Mouse (Mus musculus) lung, postnatal 4 days (tissue): ENCODE measurements around the gene Pcnx.

Source experiments
- DNase-seq, 2 experiments: peaks; one replicate each; pipeline ENCODE4 v3.0.0; 2021

The Pcnx gene

GRCm38 (mm10) chr12:81859351-81860307 is at the start of gene Pcnx:
Pcnx (plus strand) TSS chr12:81860023.
- DNase-seq = peak; percentile 92 to 93

GRCm38 (mm10) chr12:81810417-81810816 is 49.4 kb upstream of the Pcnx start:
- DNase-seq = no peak

GRCm38 (mm10) chr12:81814742-81815141 is 45.1 kb upstream of the Pcnx start:
- no peak for DNase-seq

GRCm38 (mm10) chr12:81816330-81817125 is 43.3 kb upstream of the Pcnx start:
- DNase-seq = peak in 1 of 2 experiments; percentile 15

- peak; percentile 23 to 30 for DNase-seq
Observed at GRCm38 (mm10) chr12:81817126-81817505, 42.7 kb upstream of the Pcnx start.

GRCm38 (mm10) chr12:81820700-81821099 is 39.1 kb upstream of the Pcnx start:
- no peak for DNase-seq

GRCm38 (mm10) chr12:81822176-81822575 is 37.6 kb upstream of the Pcnx start:
- no peak for DNase-seq

- DNase-seq = no peak
Observed at GRCm38 (mm10) chr12:81822778-81823480, 36.9 kb upstream of the Pcnx start.

GRCm38 (mm10) chr12:81828355-81828754 is 31.5 kb upstream of the Pcnx start:
- no peak for DNase-seq

GRCm38 (mm10) chr12:81832039-81832738 is 27.6 kb upstream of the Pcnx start:
- DNase-seq = no peak

- DNase-seq = no peak
Observed at GRCm38 (mm10) chr12:81833094-81833493, 26.7 kb upstream of the Pcnx start.

- peak in 1 of 2 experiments; percentile 31 for DNase-seq
Observed at GRCm38 (mm10) chr12:81836162-81836561, 23.7 kb upstream of the Pcnx start.

- DNase-seq = no peak
Observed at GRCm38 (mm10) chr12:81837463-81837862, 22.4 kb upstream of the Pcnx start.

- DNase-seq = no peak
Observed at GRCm38 (mm10) chr12:81839663-81840062, 20.2 kb upstream of the Pcnx start.

- no peak for DNase-seq
Observed at GRCm38 (mm10) chr12:81841046-81841445, 18.8 kb upstream of the Pcnx start.

GRCm38 (mm10) chr12:81843501-81843900 is 16.3 kb upstream of the Pcnx start:
- DNase-seq = no peak

GRCm38 (mm10) chr12:81844572-81844971 is 15.3 kb upstream of the Pcnx start:
- DNase-seq = no peak

- DNase-seq = peak; percentile 14 to 36
Observed at GRCm38 (mm10) chr12:81844981-81845380, 14.8 kb upstream of the Pcnx start.

GRCm38 (mm10) chr12:81849629-81850028 is 10.2 kb upstream of the Pcnx start:
- DNase-seq = peak; percentile 33 to 53

- DNase-seq = no peak
Observed at GRCm38 (mm10) chr12:81852551-81852950, 7.3 kb upstream of the Pcnx start.

- peak; percentile 46 to 76 for DNase-seq
Observed at GRCm38 (mm10) chr12:81852977-81853376, 6.8 kb upstream of the Pcnx start.

- DNase-seq = no peak
Observed at GRCm38 (mm10) chr12:81853543-81853942, 6.3 kb upstream of the Pcnx start.
